Mouse (Mus musculus): ENCODE data around the gene Fam160a1.

- TF ChIP-seq CTCF (IDR thresholded peaks at IDR 0.05; ENCODE audit: control insufficient read depth, insufficient read depth, insufficient replicate concordance, low read depth, low read length) (no peak), POLR2A (IDR thresholded peaks at IDR 0.05; ENCODE audit: control insufficient read depth, low read depth, low read length) (no peak)
Measured at GRCm38 (mm10) chr3:85695056-85695455, 122.0 kb downstream of the Fam160a1 start.
